Mouse (Mus musculus): ENCODE measurements around the gene Gm21860. TPM values are rescaled to one million over a fixed set of nuclear protein-coding genes. Genes with fewer than 3 reads are reported as not detected.

The Gm21860 gene
- total RNA-seq, 2 experiments from 2014 or later: not detected

Other genes with a start within 250 kb of the Gm21860 start
- gene Gm47283, start 29.9 kb upstream of the Gm21860 start, total RNA-seq (2014; fragmentation: Nextera tagmentation): not detected in 2 replicates
- gene Gm47283, start 29.9 kb upstream of the Gm21860 start, total RNA-seq (2017): not detected in 2 replicates
- gene Gm21748, start 84.4 kb upstream of the Gm21860 start, total RNA-seq (2014; fragmentation: Nextera tagmentation): not detected in 2 replicates
- gene Gm21748, start 84.4 kb upstream of the Gm21860 start, total RNA-seq (2017): not detected in 2 replicates

All from granulocyte monocyte progenitor cell, adult 5-6 weeks (primary cell).